Mouse (Mus musculus) limb, embryonic 14.5 days (tissue): ENCODE data around the gene Tmem266. TPM values are rescaled to one million over a fixed set of nuclear protein-coding genes. Genes with fewer than 3 reads are reported as not detected.
A peak's percentile ranks its signal among the peaks of the same experiment; 100 is the strongest.

Experiments
- ATAC-seq: fragments of 200-750 bp; cut with Nextera tagmentation; 2 replicates; pipeline ENCODE4 v1.8.0; 2017; ENCODE audit warnings: low read depth, moderate number of reproducible peaks, moderate TSS enrichment; ENCODE audit not compliant: low FRiP score
- DNase-seq: peaks from one replicate; pipeline ENCODE4 v3.0.0-alpha.2; 2015; ENCODE audit warnings: low spot score
- H3K27ac ChIP-seq: fragments of 300-500 bp; sonication (generic); replicated peaks from 2 replicates; pipeline ENCODE4 v1.5.1; 2014; ENCODE audit warnings: low read depth, mild to moderate bottlenecking, low read length, moderate library complexity, mixed read lengths
- H3K27me3 ChIP-seq: fragments of 300-500 bp; sonication (generic); 2 replicates; pipeline ENCODE4 v1.6.1; 2014; ENCODE audit warnings: low read length, mixed read lengths; ENCODE audit not compliant: control insufficient read depth, insufficient read depth
- H3K36me3 ChIP-seq: fragments of 300-500 bp; sonication (generic); 2 replicates; pipeline ENCODE4 v1.6.1; 2014; ENCODE audit warnings: mild to moderate bottlenecking, low read length, moderate library complexity, mixed read lengths; ENCODE audit not compliant: control insufficient read depth, insufficient read depth
- H3K4me1 ChIP-seq: fragments of 300-500 bp; sonication (generic); 2 replicates; pipeline ENCODE4 v1.6.1; 2014; ENCODE audit warnings: antibody characterized with exemption, low read length, mixed read lengths; ENCODE audit not compliant: control insufficient read depth, insufficient read depth
- H3K4me2 ChIP-seq: fragments of 300-500 bp; sonication (generic); replicated peaks from 2 replicates; pipeline ENCODE4 v1.6.1; 2014; ENCODE audit warnings: low read depth, mild to moderate bottlenecking, low read length, moderate library complexity; ENCODE audit not compliant: severe bottlenecking
- H3K4me3 ChIP-seq: fragments of 300-500 bp; sonication (generic); replicated peaks from 2 replicates; pipeline ENCODE4 v1.5.1; 2014; ENCODE audit warnings: low read length
- H3K9ac ChIP-seq: fragments of 300-500 bp; sonication (generic); 2 replicates; pipeline ENCODE4 v1.6.1; 2014; ENCODE audit warnings: mild to moderate bottlenecking, low read depth, low read length, moderate library complexity; ENCODE audit not compliant: severe bottlenecking
- H3K9me3 ChIP-seq: fragments of 300-500 bp; sonication (generic); 2 replicates; pipeline ENCODE4 v1.6.1; 2016; ENCODE audit warnings: low read length; ENCODE audit not compliant: control insufficient read depth
- POLR2A ChIP-seq: fragments of 200-500 bp; IDR thresholded peaks from 2 replicates; pipeline ENCODE4 v1.8.0; 2012; ENCODE audit warnings: inconsistent platforms, mild to moderate bottlenecking, moderate library complexity, borderline replicate concordance; ENCODE audit not compliant: insufficient read depth, insufficient read length; ENCODE audit errors: extremely low read depth
- WGBS: fragments of 180-500 bp; shearing (Covaris S2); extraction: QIAGEN DNeasy Blood & Tissue Kit; methylation state at CpG from one replicate; pipeline ENCODE4 v1.1.7; 2014; 5-methylcytosine and 5-hydroxymethylcytosine counted together
- polyA plus RNA-seq, 2 experiments: library from polyadenylated mRNA; depleted of rRNA in 1 of 2; stranded (reverse) in 1 of 2; unstranded in 1 of 2; fragments of >200 nt; fragmentation: Nextera tagmentation in 1 of 2; extraction: Ambion mirVana in 1 of 2; gene quantifications; 2 replicates each; pipeline versions ENCODE4 v1.2.1 to v1.2.3; 2012 to 2014

Gene Tmem266
- polyA plus RNA-seq, 2 experiments = 0.40 to 1.3 TPM

- DNase-seq = peak; percentile 79
Observed at GRCm38 (mm10) chr9:55429242-55429975, 102.7 kb downstream of the Tmem266 start.

GRCm38 (mm10) chr9:55430133-55430532, 103.4 kb downstream of the Tmem266 start:
- H3K9me3 ChIP-seq = no peaks in the 10 kb centered on the region
- H3K27ac ChIP-seq = no peak overlapping the region
- no peaks in the 10 kb centered on the region for H3K27me3 ChIP-seq
- H3K4me1 ChIP-seq = peaks cover 18% of the 10 kb centered on the region
- ATAC-seq (no peak), DNase-seq (no peak)
- H3K36me3 ChIP-seq = no peaks in the 10 kb centered on the region
- H3K4me3 ChIP-seq = peak overlapping the region; percentile 14; the same call in 1 of the 2 replicates
- 16% methylated on average over 20 of the region's 20 CpGs for WGBS
- H3K9ac ChIP-seq = peak overlapping the region; percentile 31
- no peak for TF ChIP-seq POLR2A
- H3K4me2 ChIP-seq = peak overlapping the region; percentile 35

More at GRCm38 (mm10) chr9:55429242-55429975, 102.7 kb downstream of the Tmem266 start:
- no peaks in the 10 kb centered on the region for H3K36me3 ChIP-seq
- H3K27me3 ChIP-seq = no peaks in the 10 kb centered on the region
- 29% methylated on average over 12 of the region's 12 CpGs for WGBS
- peak overlapping the region; percentile 35 for H3K4me2 ChIP-seq
- no peaks in the 10 kb centered on the region for H3K9me3 ChIP-seq
- peaks cover 20% of the 10 kb centered on the region for H3K4me1 ChIP-seq
- ATAC-seq = peak; percentile 89
- no peak for TF ChIP-seq POLR2A
- H3K4me3 ChIP-seq = peak overlapping the region; percentile 14; the same call in 1 of the 2 replicates
- H3K27ac ChIP-seq = no peak overlapping the region
- H3K9ac ChIP-seq = peak overlapping the region; percentile 31

GRCm38 (mm10) chr9:55432306-55433289, 105.9 kb downstream of the Tmem266 start:
- no peak for TF ChIP-seq POLR2A
- Histone ChIP-seq H3K9me3 (no peaks in the 10 kb centered on the region), H3K4me3 (no peak overlapping the region), H3K27ac (no peak overlapping the region), H3K36me3 (no peaks in the 10 kb centered on the region), H3K4me1 (peaks cover 16% of the 10 kb centered on the region), H3K9ac (no peak overlapping the region), H3K4me2 (no peak overlapping the region), H3K27me3 (no peaks in the 10 kb centered on the region)
- WGBS = 50% methylated on average over 14 of the region's 14 CpGs
- DNase-seq = no peak
- no peak for ATAC-seq

- ATAC-seq (no peak), DNase-seq (no peak)
- H3K9me3 ChIP-seq = no peaks in the 10 kb centered on the region
- no peak for TF ChIP-seq POLR2A
- no peaks in the 10 kb centered on the region for H3K27me3 ChIP-seq
- no peak overlapping the region for H3K4me3 ChIP-seq
- no peaks in the 10 kb centered on the region for H3K36me3 ChIP-seq
- H3K27ac ChIP-seq = no peak overlapping the region
- no peak overlapping the region for H3K4me2 ChIP-seq
- WGBS = 93% methylated on average over 5 of the region's 5 CpGs
- peaks cover 15% of the 10 kb centered on the region for H3K4me1 ChIP-seq
- H3K9ac ChIP-seq = no peak overlapping the region
Observed at GRCm38 (mm10) chr9:55433875-55434274, 107.2 kb downstream of the Tmem266 start.

GRCm38 (mm10) chr9:55438433-55438832, 111.7 kb downstream of the Tmem266 start:
- Histone ChIP-seq H3K27me3 (no peaks in the 10 kb centered on the region), H3K4me3 (no peak overlapping the region), H3K36me3 (no peaks in the 10 kb centered on the region), H3K27ac (no peak overlapping the region), H3K9ac (no peak overlapping the region), H3K4me2 (no peak overlapping the region), H3K9me3 (no peaks in the 10 kb centered on the region), H3K4me1 (0 out of 2 replicates have a peak, but pooled peaks cover 4% of the 10 kb centered on the region)
- no peak for DNase-seq
- TF ChIP-seq POLR2A = no peak
- ATAC-seq = no peak
- WGBS = 59% methylated on average over 3 of the region's 3 CpGs
